Mouse (Mus musculus): ENCODE measurements around the gene Mctp2. TPM values are rescaled to one million over a fixed set of nuclear protein-coding genes. Genes with fewer than 3 reads are reported as not detected.

Mctp2 gene
- polyA plus RNA-seq, 1 experiment from 2014 or later: 1.7 TPM

DNA sequence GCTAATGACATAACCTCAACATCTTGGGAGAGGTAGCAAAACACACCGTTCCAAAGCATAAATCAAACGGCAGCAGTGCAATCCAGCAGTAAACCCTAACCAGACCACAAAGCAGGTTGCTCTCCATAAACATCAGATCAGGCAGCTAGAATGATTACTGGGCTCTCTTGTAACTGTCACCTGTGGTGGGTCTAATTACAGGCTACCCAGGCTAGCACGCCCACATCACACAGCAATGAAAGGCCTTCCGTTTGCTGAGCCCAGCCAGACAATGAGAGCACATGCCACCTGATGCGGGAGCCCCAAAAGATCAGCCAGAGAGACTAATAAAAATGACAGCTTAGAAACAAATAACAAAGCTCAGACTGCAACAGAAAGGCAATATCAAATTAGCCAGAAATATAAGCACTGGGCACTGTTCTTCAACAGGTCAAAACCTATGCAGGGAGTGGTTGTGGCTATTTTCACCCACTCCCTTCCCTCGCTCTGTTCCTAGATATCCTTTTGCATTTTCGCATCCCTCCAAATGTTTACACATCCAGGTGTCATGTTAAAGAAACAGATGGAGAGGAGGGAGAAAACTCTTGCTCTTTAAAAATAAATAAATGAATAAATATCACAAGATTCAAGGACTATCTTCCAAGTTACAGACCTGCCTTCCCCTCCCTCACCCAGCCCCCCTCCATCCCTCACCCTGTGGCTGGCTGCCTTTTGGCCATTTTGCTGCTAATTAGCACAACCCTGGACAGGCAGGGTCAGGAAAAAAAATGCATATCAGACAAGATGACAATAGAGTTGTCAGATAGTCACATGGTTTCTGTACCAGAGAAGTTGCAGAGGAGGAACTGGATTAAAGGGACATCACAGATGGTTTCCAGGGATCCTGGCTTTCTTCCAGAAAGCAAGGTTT is 155.4 kb downstream of the Mctp2 start:
- TF ChIP-seq CTCF (IDR thresholded peaks at IDR 0.05; ENCODE audit: low read depth): no peak
- TF ChIP-seq EP300 (IDR thresholded peaks at IDR 0.05; ENCODE audit: low read depth): no peak
- ATAC-seq (no peak), DNase-seq (no peak)
- H3K9me3 ChIP-seq (ENCODE audit: low read length): no peaks in the 10 kb centered on the region
- H3K27ac ChIP-seq (ENCODE audit: low read depth): no peak overlapping the region
- no peak overlapping the region for H3K4me2 ChIP-seq (ENCODE audit: low read depth, low read length)
- 72% methylated on average over 7 of the region's 7 CpGs for WGBS (ENCODE audit: insufficient replicate concordance)
- H3K4me3 ChIP-seq (ENCODE audit: low read depth, low read length): no peak overlapping the region
- no peak overlapping the region for H3K9ac ChIP-seq (replicated peaks)
- H3K36me3 ChIP-seq (replicated peaks; ENCODE audit: insufficient read depth, low read length): no peaks in the 10 kb centered on the region
- 0 out of 2 replicates have a peak, but pooled peaks cover 3% of the 10 kb centered on the region for H3K4me1 ChIP-seq (ENCODE audit: insufficient read depth)
- H3K27me3 ChIP-seq (ENCODE audit: insufficient read depth, low read length): no peaks in the 10 kb centered on the region

DNA sequence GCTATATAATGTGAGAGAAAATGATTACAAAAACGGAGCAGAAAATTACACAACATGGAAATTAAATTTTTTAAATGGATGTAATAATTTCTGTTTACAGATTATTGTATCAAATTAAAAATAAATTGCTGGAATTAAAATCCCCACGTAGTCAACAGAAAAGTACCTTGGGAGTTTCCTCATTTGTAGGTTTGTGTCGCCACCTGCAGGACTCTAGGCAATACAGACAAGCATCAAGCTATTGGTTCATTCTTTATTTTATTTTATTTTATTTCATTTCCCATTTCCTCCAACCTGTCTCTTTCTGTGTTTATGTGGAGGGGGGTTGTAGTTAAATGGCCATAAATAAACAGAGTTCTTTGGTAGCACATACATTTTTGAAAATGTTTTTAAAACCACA is 157.3 kb downstream of the Mctp2 start:
- ATAC-seq (no peak), DNase-seq (peak; percentile 17)
- TF ChIP-seq CTCF (IDR thresholded peaks at IDR 0.05; ENCODE audit: low read depth) (peak; percentile 58), EP300 (IDR thresholded peaks at IDR 0.05; ENCODE audit: low read depth) (no peak)
- no peak overlapping the region for H3K4me3 ChIP-seq (ENCODE audit: low read depth, low read length)
- no peaks in the 10 kb centered on the region for H3K36me3 ChIP-seq (replicated peaks; ENCODE audit: insufficient read depth, low read length)
- H3K9ac ChIP-seq (replicated peaks): no peak overlapping the region
- H3K4me2 ChIP-seq (ENCODE audit: low read depth, low read length): no peak overlapping the region
- H3K27ac ChIP-seq (ENCODE audit: low read depth): no peak overlapping the region
- H3K4me1 ChIP-seq (ENCODE audit: insufficient read depth): 0 out of 2 replicates have a peak, but pooled peaks cover 3% of the 10 kb centered on the region
- WGBS (ENCODE audit: insufficient replicate concordance): 28% methylated on average over 3 of the region's 3 CpGs
- no peaks in the 10 kb centered on the region for H3K27me3 ChIP-seq (ENCODE audit: insufficient read depth, low read length)
- H3K9me3 ChIP-seq (ENCODE audit: low read length): no peaks in the 10 kb centered on the region

DNA sequence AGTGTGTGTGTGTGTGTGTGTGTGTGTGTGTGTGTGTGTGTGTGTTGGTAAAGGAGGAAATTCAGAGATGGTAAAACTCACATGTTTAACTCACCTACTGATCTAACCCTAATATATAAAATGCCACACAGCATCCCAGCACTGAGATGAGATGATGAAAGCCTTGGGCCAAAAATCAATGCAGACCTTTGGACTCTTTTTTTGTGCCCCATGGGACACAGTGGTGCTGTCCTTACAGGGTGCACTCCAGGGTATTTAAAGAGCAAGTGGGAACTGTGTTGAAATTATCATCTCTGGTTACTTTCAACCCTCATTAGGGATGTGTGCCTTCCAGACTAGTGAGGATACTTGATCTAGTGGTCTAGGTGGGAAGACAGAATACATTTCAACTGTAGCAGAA is 159.6 kb downstream of the Mctp2 start:
- ATAC-seq (peak; percentile 96), DNase-seq (peak; percentile 33)
- H3K27ac ChIP-seq (ENCODE audit: low read depth): no peak overlapping the region
- H3K27me3 ChIP-seq (ENCODE audit: insufficient read depth, low read length): no peaks in the 10 kb centered on the region
- no peaks in the 10 kb centered on the region for H3K36me3 ChIP-seq (replicated peaks; ENCODE audit: insufficient read depth, low read length)
- no peaks in the 10 kb centered on the region for H3K9me3 ChIP-seq (ENCODE audit: low read length)
- H3K4me1 ChIP-seq (ENCODE audit: insufficient read depth): 0 out of 2 replicates have a peak, but pooled peaks cover 3% of the 10 kb centered on the region
- H3K9ac ChIP-seq (replicated peaks): no peak overlapping the region
- TF ChIP-seq CTCF (IDR thresholded peaks at IDR 0.05; ENCODE audit: low read depth) (no peak), EP300 (IDR thresholded peaks at IDR 0.05; ENCODE audit: low read depth) (0 out of 2 replicates have a peak, but pooled peaks have one; percentile 29)
- no peak overlapping the region for H3K4me3 ChIP-seq (ENCODE audit: low read depth, low read length)
- H3K4me2 ChIP-seq (ENCODE audit: low read depth, low read length): no peak overlapping the region

DNA sequence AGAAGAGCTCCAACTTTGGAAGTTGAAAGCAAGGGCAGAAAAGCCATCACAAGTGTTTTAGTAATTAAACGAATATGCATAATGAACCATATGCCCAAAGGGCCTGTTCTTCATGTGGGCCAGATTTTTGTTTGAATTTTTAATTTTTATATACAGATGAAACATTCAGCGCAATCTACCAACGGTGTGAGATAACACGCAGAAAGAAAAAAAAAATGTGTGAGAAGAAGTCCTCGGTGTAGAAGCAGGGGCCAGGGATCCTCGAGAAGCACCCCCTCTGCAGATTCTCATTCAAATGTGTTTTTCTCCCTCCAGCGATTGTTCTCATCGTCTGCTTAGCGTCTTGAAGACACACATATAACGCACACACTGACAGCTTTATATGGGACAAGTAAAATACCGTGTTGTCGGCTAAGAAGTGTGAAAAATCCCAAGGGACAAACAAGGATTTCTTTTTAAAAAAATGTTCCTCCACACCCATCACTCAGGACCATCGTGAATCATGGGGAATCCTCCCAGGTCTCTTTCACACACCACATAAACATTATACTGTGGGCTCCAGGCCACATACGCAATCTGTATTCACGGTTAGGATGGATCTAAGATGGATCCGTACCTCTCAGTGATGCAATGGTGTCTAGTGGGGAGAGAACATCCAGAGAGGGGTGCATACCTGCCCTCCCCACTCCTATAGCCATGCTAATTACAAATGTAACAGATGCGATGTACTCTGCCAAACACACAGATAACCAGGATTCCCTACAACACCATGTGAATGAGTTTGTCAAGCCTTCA is 160.5 kb downstream of the Mctp2 start:
- no peak overlapping the region for H3K9ac ChIP-seq (replicated peaks)
- no peak overlapping the region for H3K27ac ChIP-seq (ENCODE audit: low read depth)
- no peak overlapping the region for H3K4me2 ChIP-seq (ENCODE audit: low read depth, low read length)
- DNase-seq (no peak), ATAC-seq (no peak)
- no peaks in the 10 kb centered on the region for H3K36me3 ChIP-seq (replicated peaks; ENCODE audit: insufficient read depth, low read length)
- H3K9me3 ChIP-seq (ENCODE audit: low read length): no peaks in the 10 kb centered on the region
- no peaks in the 10 kb centered on the region for H3K27me3 ChIP-seq (ENCODE audit: insufficient read depth, low read length)
- 0 out of 2 replicates have a peak, but pooled peaks cover 3% of the 10 kb centered on the region for H3K4me1 ChIP-seq (ENCODE audit: insufficient read depth)
- TF ChIP-seq CTCF (IDR thresholded peaks at IDR 0.05; ENCODE audit: low read depth): no peak
- no peak for TF ChIP-seq EP300 (IDR thresholded peaks at IDR 0.05; ENCODE audit: low read depth)
- 86% methylated on average over 17 of the region's 17 CpGs for WGBS (ENCODE audit: insufficient replicate concordance)
- H3K4me3 ChIP-seq (ENCODE audit: low read depth, low read length): no peak overlapping the region

DNA sequence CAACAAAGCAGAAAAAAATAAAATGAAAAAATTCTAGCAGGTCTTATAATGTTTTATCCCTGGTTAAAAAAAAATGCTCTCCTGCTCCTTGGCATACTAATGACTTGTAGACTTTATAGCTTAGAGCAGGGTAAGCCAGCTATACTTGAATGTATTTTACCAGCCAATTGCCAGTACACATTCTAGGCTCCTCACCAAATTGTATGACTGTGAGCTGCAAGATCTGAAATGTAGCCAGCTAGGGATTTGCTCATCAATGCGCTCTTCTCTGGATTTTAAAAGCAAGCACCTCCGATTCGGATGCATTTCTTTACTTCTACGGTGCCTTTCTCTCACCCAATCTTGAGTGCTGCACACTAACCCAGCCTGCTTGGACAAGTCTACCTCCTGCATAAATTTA is 167.7 kb downstream of the Mctp2 start:
- no peak overlapping the region for H3K4me2 ChIP-seq (ENCODE audit: low read depth, low read length)
- H3K27me3 ChIP-seq (ENCODE audit: insufficient read depth, low read length): no peaks in the 10 kb centered on the region
- no peaks in the 10 kb centered on the region for H3K4me1 ChIP-seq (ENCODE audit: insufficient read depth)
- H3K36me3 ChIP-seq (replicated peaks; ENCODE audit: insufficient read depth, low read length): no peaks in the 10 kb centered on the region
- H3K4me3 ChIP-seq (ENCODE audit: low read depth, low read length): no peak overlapping the region
- TF ChIP-seq EP300 (IDR thresholded peaks at IDR 0.05; ENCODE audit: low read depth): no peak
- no peak for TF ChIP-seq CTCF (IDR thresholded peaks at IDR 0.05; ENCODE audit: low read depth)
- no peak overlapping the region for H3K27ac ChIP-seq (ENCODE audit: low read depth)
- ATAC-seq: no peak
- no peaks in the 10 kb centered on the region for H3K9me3 ChIP-seq (ENCODE audit: low read length)
- 90% methylated on average over 4 of the region's 4 CpGs for WGBS (ENCODE audit: insufficient replicate concordance)
- no peak overlapping the region for H3K9ac ChIP-seq (replicated peaks)
- no peak for DNase-seq

DNA sequence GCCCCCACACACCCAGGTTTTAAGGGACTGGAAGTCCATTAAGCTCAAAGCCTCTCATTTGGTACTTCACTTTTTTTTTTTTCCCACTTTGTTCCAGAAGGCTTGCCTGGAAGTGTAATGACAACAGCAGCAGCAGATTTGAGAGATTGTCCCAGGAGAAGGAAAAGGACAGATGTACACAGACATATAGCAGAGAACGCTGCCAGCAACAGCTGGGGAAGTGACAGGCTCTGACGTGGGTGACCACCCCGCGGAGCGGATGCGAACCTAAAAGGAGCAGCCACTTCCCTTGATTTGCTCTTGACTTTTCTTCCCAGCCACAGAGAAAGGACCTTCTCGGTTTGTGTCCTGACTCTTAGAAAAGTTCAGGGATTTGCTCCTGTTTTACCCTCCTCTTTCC is 185.4 kb downstream of the Mctp2 start:
- DNase-seq: no peak
- Histone ChIP-seq H3K27me3 (ENCODE audit: insufficient read depth, low read length) (no peaks in the 10 kb centered on the region), H3K27ac (ENCODE audit: low read depth) (no peak overlapping the region), H3K4me1 (ENCODE audit: insufficient read depth) (no peaks in the 10 kb centered on the region), H3K36me3 (replicated peaks; ENCODE audit: insufficient read depth, low read length) (no peaks in the 10 kb centered on the region), H3K9me3 (ENCODE audit: low read length) (no peaks in the 10 kb centered on the region), H3K4me2 (ENCODE audit: low read depth, low read length) (no peak overlapping the region), H3K9ac (replicated peaks) (no peak overlapping the region), H3K4me3 (ENCODE audit: low read depth, low read length) (no peak overlapping the region)
- ATAC-seq: no peak
- WGBS (ENCODE audit: insufficient replicate concordance): 75% methylated on average over 7 of the region's 7 CpGs
- TF ChIP-seq CTCF (IDR thresholded peaks at IDR 0.05; ENCODE audit: low read depth) (no peak), EP300 (IDR thresholded peaks at IDR 0.05; ENCODE audit: low read depth) (no peak)
